Mouse (Mus musculus) stomach, embryonic 15.5 days (tissue): ENCODE measurements around the gene Adgrd1. TPM values are rescaled to one million over a fixed set of nuclear protein-coding genes. Genes with fewer than 3 reads are reported as not detected.

Experiments used
- ATAC-seq: fragments of 200-750 bp; cut with Nextera tagmentation; 2 replicates; pipeline ENCODE4 v1.8.0; 2017; ENCODE audit warnings: low read depth, moderate number of reproducible peaks, moderate TSS enrichment; ENCODE audit not compliant: insufficient read depth, low FRiP score
- H3K27ac ChIP-seq: fragments of 300-500 bp; sonication (generic); 2 replicates; pipeline ENCODE4 v1.5.1; 2015; ENCODE audit warnings: mild to moderate bottlenecking, inconsistent platforms
- H3K27me3 ChIP-seq: fragments of 300-500 bp; sonication (generic); replicated peaks from 2 replicates; pipeline ENCODE4 v1.6.1; 2015; ENCODE audit warnings: inconsistent platforms
- H3K36me3 ChIP-seq: fragments of 300-500 bp; sonication (generic); 2 replicates; pipeline ENCODE4 v1.6.1; 2015; ENCODE audit warnings: inconsistent platforms
- H3K4me1 ChIP-seq: fragments of 300-500 bp; sonication (generic); 2 replicates; pipeline ENCODE4 v1.6.1; 2015; ENCODE audit warnings: inconsistent platforms
- H3K4me2 ChIP-seq: fragments of 300-500 bp; sonication (generic); 2 replicates; pipeline ENCODE4 v1.6.1; 2015; ENCODE audit warnings: mild to moderate bottlenecking, inconsistent platforms
- H3K4me3 ChIP-seq: fragments of 300-500 bp; sonication (generic); replicated peaks from 2 replicates; pipeline ENCODE4 v1.5.1; 2015; ENCODE audit warnings: inconsistent platforms
- H3K9ac ChIP-seq: fragments of 300-500 bp; sonication (generic); 2 replicates; pipeline ENCODE4 v1.6.1; 2015; ENCODE audit warnings: inconsistent platforms
- H3K9me3 ChIP-seq: fragments of 300-500 bp; sonication (generic); 2 replicates; pipeline ENCODE4 v1.6.1; 2016; ENCODE audit warnings: inconsistent platforms
- WGBS: fragments of 180-500 bp; shearing (Covaris S2); methylation state at CpG from one replicate; pipeline ENCODE4 v1.1.7; 2015; 5-methylcytosine and 5-hydroxymethylcytosine counted together
- polyA plus RNA-seq: library from polyadenylated mRNA; unstranded; fragments of >200 nt; fragmentation: Nextera tagmentation; extraction: Ambion mirVana; gene quantifications from 2 replicates; pipeline ENCODE4 v1.2.1, GENCODE M21; 2015

The Adgrd1 gene
- polyA plus RNA-seq, 1 experiment from 2014 or later, result 3.3 TPM

DNA sequence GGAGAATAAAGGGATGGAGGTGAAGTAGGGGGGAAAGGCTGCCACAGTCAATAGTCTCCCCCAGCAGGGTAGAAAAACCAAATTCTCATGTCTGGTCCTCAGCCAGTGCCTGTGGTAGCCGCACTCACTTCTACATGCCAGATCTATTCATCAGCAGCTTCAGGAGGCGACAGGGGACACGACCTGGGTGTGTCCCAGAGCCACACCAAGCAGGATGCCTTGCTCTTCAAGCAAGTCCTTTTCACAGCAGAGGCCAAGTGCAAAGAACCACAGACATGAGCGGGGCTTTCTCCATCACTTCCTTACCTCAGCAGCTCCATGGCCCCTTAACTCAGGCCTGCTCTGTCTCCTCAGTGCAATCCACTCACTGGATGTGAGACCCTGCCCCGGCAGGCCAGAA lies 147.8 kb downstream of the Adgrd1 start:
- Histone ChIP-seq H3K4me2 (no peak overlapping the region), H3K9ac (no peak overlapping the region), H3K4me1 (0 out of 2 replicates have a peak, but pooled peaks cover 5% of the 10 kb centered on the region), H3K27ac (no peak overlapping the region), H3K27me3 (no peaks in the 10 kb centered on the region), H3K9me3 (no peaks in the 10 kb centered on the region), H3K36me3 (no peaks in the 10 kb centered on the region), H3K4me3 (no peak overlapping the region)
- ATAC-seq, result no peak
- WGBS, result 47% methylated on average over 5 of the region's 5 CpGs

- Histone ChIP-seq H3K9me3 (no peaks in the 10 kb centered on the region), H3K4me2 (no peak overlapping the region), H3K27me3 (no peaks in the 10 kb centered on the region), H3K36me3 (no peaks in the 10 kb centered on the region), H3K4me3 (no peak overlapping the region), H3K27ac (no peak overlapping the region), H3K4me1 (0 out of 2 replicates have a peak, but pooled peaks cover 5% of the 10 kb centered on the region), H3K9ac (no peak overlapping the region)
- no peak for ATAC-seq
- WGBS, result 62% methylated on average over 8 of the region's 8 CpGs
These were observed 152.5 kb downstream of the Adgrd1 start for GRCm38 (mm10) chr5:129249080-129249479.

Other genes starting within 250 kb of the Adgrd1 start
- gene Rimbp2, start 143.3 kb upstream of the Adgrd1 start, polyA plus RNA-seq, result 0.63 and 0.95 TPM in 2 replicates
- gene Stx2, start 88.2 kb upstream of the Adgrd1 start, polyA plus RNA-seq, result 26.3 and 34.6 TPM in 2 replicates
- gene Ran, start 76.7 kb upstream of the Adgrd1 start, polyA plus RNA-seq, result 518 and 547 TPM in 2 replicates